Mouse (Mus musculus) myocyte (in vitro differentiated cells): ENCODE results near the gene Kcnq1. TPM values are rescaled to one million over a fixed set of nuclear protein-coding genes. Genes with fewer than 3 reads are reported as not detected.

Source experiments
- H3K27me3 ChIP-seq: one replicate; pipeline ENCODE4 v1.6.1; 2011; ENCODE audit not compliant: control insufficient read depth, insufficient read depth, insufficient read length
- H3K36me3 ChIP-seq: one replicate; pipeline ENCODE4 v1.6.1; 2011; ENCODE audit not compliant: control insufficient read depth, insufficient read depth
- H3K4me2 ChIP-seq: one replicate; pipeline ENCODE4 v1.6.1; 2011; ENCODE audit warnings: low read depth, control low read depth
- H3K4me3 ChIP-seq: one replicate; pipeline ENCODE4 v1.5.1; 2011; ENCODE audit warnings: mild to moderate bottlenecking, control low read depth, moderate library complexity
- H3K79me2 ChIP-seq: one replicate; pipeline ENCODE4 v1.6.1; 2011; ENCODE audit not compliant: control insufficient read depth, insufficient read depth
- H3ac ChIP-seq: one replicate; pipeline ENCODE4 v1.6.1; 2011; ENCODE audit not compliant: control insufficient read depth, insufficient read length
- CEBPB ChIP-seq: IDR thresholded peaks from 2 replicates; pipeline ENCODE4 v1.6.1; 2011; ENCODE audit warnings: mild to moderate bottlenecking, moderate library complexity; ENCODE audit not compliant: poor library complexity, insufficient read depth, severe bottlenecking
- E2F4 ChIP-seq: IDR thresholded peaks from one replicate; pipeline ENCODE4 v1.6.1; 2011; ENCODE audit warnings: mild to moderate bottlenecking, control low read depth, moderate library complexity; ENCODE audit not compliant: insufficient read depth
- MAX ChIP-seq: IDR thresholded peaks from one replicate; pipeline ENCODE4 v1.6.1; 2011; ENCODE audit warnings: low read depth, mild to moderate bottlenecking, control low read depth
- MYOD1 ChIP-seq, 3 experiments: IDR thresholded peaks; one replicate each; pipeline ENCODE4 v1.6.1; 2011; ENCODE audit warnings: control low read depth in 2 of 3, low read depth in 2 of 3, mild to moderate bottlenecking in 2 of 3, moderate library complexity in 1 of 3; ENCODE audit not compliant: insufficient read length in 2 of 3, control insufficient read depth in 1 of 3
- MYOG ChIP-seq, 3 experiments: IDR thresholded peaks; one replicate each; pipeline ENCODE4 v1.6.1; 2011; ENCODE audit warnings: control low read depth in 2 of 3, low read depth in 2 of 3, mild to moderate bottlenecking in 2 of 3; ENCODE audit not compliant: insufficient read length in 2 of 3, control insufficient read depth in 1 of 3, insufficient read depth in 1 of 3
- POLR2A ChIP-seq: IDR thresholded peaks from one replicate; pipeline ENCODE4 v1.6.1; 2011; ENCODE audit warnings: low read depth, mild to moderate bottlenecking, control low read depth, moderate library complexity; ENCODE audit not compliant: insufficient read length
- POLR2AphosphoS2 ChIP-seq: IDR thresholded peaks from one replicate; pipeline ENCODE4 v1.6.1; 2011; ENCODE audit warnings: low read depth, control low read depth; ENCODE audit not compliant: insufficient read length
- REST ChIP-seq: IDR thresholded peaks from one replicate; pipeline ENCODE4 v1.6.1; 2011; ENCODE audit warnings: mild to moderate bottlenecking, control low read depth, moderate library complexity; ENCODE audit not compliant: insufficient read depth, insufficient read length
- SRF ChIP-seq: IDR thresholded peaks from one replicate; pipeline ENCODE4 v1.6.1; 2011; ENCODE audit warnings: low read depth; ENCODE audit not compliant: control insufficient read depth, insufficient read length
- TCF12 ChIP-seq: IDR thresholded peaks from one replicate; pipeline ENCODE4 v1.6.1; 2011; ENCODE audit warnings: mild to moderate bottlenecking, control low read depth; ENCODE audit not compliant: poor library complexity, insufficient read depth, severe bottlenecking
- TCF3 ChIP-seq: IDR thresholded peaks from one replicate; pipeline ENCODE4 v1.6.1; 2011; ENCODE audit warnings: low read depth, control low read depth; ENCODE audit not compliant: insufficient read length
- USF1 ChIP-seq: IDR thresholded peaks from one replicate; pipeline ENCODE4 v1.6.1; 2011; ENCODE audit warnings: low read depth, mild to moderate bottlenecking, control low read depth, moderate library complexity
- polyA plus RNA-seq: library from polyadenylated mRNA; unstranded; fragments of >200 nt; fragmentation: generic; extraction: Trizol; gene quantifications from one replicate; pipeline ENCODE4 v1.2.1, GENCODE M21; 2012; ENCODE audit warnings: missing spikeins

The Kcnq1 gene
- polyA plus RNA-seq, 1 experiment, result 0.12 TPM

DNA sequence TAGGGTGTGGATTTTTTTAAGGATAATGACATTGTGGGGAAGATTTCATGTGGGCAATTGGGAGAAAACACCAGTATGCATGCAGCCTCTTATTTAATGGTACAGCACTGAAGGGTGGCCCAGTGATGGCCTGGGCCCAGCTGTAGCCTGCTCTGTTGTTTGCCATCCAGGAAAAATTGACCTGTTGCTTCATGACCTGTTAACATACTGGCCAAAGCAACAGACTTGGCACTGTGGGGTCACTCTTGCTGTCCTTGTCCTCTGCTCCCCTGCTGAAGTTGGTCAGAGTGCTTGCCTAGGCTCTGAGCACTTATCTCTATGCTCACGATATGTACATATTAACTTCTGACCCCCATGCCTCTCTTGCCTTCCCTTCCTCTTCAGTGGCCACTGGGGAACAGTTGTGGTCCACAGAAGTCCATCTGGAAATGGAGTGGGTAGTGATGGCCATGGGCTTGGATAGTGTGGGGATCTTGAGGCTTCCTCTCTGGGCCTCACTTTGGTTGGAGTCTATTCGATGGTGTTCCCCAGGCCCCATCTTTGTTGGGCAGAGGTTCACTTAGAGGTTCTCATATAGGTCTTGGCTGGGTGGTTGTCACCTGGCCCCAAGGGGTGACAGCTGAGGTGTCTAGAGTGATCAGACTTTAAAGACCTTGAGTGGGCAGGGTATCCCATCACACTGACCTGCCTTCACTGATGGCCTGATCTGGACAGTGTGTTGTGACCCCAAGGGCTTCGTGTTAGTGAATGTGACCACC is 84.0 kb downstream of the Kcnq1 start:
- no peak overlapping the region for H3K4me2 ChIP-seq
- H3K79me2 ChIP-seq, result no peaks in the 10 kb centered on the region
- peaks cover 39% of the 10 kb centered on the region for H3K27me3 ChIP-seq
- H3K4me3 ChIP-seq, result no peak overlapping the region
- H3K36me3 ChIP-seq, result no peaks in the 10 kb centered on the region
- TF ChIP-seq MYOG (IDR thresholded peaks at IDR 0.05; ENCODE audit: control insufficient read depth in 1 of 3, insufficient read depth in 1 of 3, insufficient read length in 2 of 3, low read depth in 2 of 3) (no peak), CEBPB (no peak), MAX (no peak), REST (no peak), POLR2A (no peak), TCF12 (no peak)
- H3ac ChIP-seq, result no peak overlapping the region

DNA sequence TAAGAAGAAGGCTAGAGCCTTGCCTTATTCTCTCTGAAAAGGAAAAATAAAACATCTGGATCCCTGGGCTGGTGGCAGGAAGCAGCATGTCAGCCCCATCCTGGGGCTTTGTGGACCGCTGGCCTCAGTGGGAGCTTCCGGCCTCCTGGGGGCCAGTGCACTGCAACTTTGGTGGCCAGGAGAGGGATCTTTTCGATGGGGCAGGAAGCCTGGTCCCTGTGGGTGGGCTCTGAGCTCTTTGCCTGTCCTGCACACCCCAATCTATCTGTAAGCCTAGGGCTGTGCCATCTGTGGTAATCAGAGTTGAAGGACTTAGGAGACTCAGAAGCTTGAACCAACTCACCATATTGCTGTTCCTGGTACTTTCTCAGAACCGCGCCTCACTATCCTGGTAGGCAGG is 84.7 kb downstream of the Kcnq1 start:
- no peak overlapping the region for H3ac ChIP-seq
- H3K79me2 ChIP-seq, result no peaks in the 10 kb centered on the region
- TF ChIP-seq MYOD1 (IDR thresholded peaks at IDR 0.05; ENCODE audit: control insufficient read depth in 1 of 3, insufficient read length in 2 of 3, low read depth in 2 of 3) (no peak), USF1 (no peak)
- no peaks in the 10 kb centered on the region for H3K36me3 ChIP-seq
- no peak overlapping the region for H3K4me3 ChIP-seq
- peaks cover 46% of the 10 kb centered on the region for H3K27me3 ChIP-seq
- H3K4me2 ChIP-seq, result no peak overlapping the region

DNA sequence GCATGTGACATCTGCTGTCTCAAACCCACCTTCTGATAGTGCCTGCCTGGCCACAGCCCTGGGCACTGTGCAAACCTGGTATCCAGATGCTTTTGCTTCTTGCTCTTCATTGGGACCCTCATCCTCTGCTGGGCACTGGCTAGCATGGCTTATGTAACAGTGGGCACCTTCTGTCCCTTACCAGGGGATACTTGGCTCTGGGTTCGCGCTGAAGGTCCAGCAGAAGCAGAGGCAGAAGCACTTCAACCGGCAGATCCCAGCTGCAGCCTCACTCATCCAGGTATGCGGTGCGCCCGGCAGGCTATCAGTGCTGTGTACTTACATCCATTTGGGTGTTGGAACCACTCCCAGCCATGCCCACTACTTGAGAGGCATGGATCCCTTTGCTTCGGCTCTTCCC is 86.2 kb downstream of the Kcnq1 start:
- Histone ChIP-seq H3K36me3 (no peaks in the 10 kb centered on the region), H3ac (no peak overlapping the region), H3K4me2 (no peak overlapping the region), H3K4me3 (no peak overlapping the region), H3K27me3 (peaks cover 41% of the 10 kb centered on the region), H3K79me2 (no peaks in the 10 kb centered on the region)
- TF ChIP-seq TCF12 (no peak), SRF (no peak), POLR2AphosphoS2 (no peak), TCF3 (no peak), E2F4 (no peak), MYOD1 (IDR thresholded peaks at IDR 0.05; ENCODE audit: control insufficient read depth in 1 of 3, insufficient read length in 2 of 3, low read depth in 2 of 3) (no peak), REST (no peak), CEBPB (no peak), MAX (no peak), MYOG (IDR thresholded peaks at IDR 0.05; ENCODE audit: control insufficient read depth in 1 of 3, insufficient read depth in 1 of 3, insufficient read length in 2 of 3, low read depth in 2 of 3) (no peak), POLR2A (no peak), USF1 (no peak)

DNA sequence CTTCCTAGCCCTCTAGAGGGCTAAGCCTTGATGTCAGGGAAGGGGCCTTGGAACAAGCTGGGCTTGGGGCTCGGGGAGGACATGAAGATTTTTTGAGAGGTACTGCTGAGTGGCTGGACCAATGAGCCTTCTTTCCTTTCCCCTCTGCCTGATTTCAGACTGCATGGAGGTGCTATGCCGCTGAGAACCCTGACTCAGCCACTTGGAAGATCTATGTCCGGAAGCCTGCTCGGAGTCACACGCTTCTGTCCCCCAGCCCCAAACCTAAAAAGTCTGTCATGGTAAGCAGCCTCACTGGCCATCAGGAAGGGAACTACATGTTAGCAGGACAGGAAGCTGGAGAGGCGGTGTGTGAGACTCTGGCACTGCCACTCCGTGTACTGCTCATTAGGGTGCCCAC is 87.9 kb downstream of the Kcnq1 start:
- no peak for TF ChIP-seq CEBPB
- no peak for TF ChIP-seq TCF3
- no peak for TF ChIP-seq REST
- TF ChIP-seq POLR2AphosphoS2, result no peak
- no peak for TF ChIP-seq MYOG (IDR thresholded peaks at IDR 0.05; ENCODE audit: control insufficient read depth in 1 of 3, insufficient read depth in 1 of 3, insufficient read length in 2 of 3, low read depth in 2 of 3)
- TF ChIP-seq E2F4, result no peak
- no peak for TF ChIP-seq USF1
- TF ChIP-seq MYOD1 (IDR thresholded peaks at IDR 0.05; ENCODE audit: control insufficient read depth in 1 of 3, insufficient read length in 2 of 3, low read depth in 2 of 3), result no peak
- TF ChIP-seq TCF12, result no peak
- no peak for TF ChIP-seq MAX
- no peak for TF ChIP-seq POLR2A
- no peak for TF ChIP-seq SRF
- Histone ChIP-seq H3K4me2 (no peak overlapping the region), H3K4me3 (no peak overlapping the region), H3K36me3 (no peaks in the 10 kb centered on the region), H3ac (no peak overlapping the region), H3K27me3 (peaks cover 46% of the 10 kb centered on the region), H3K79me2 (no peaks in the 10 kb centered on the region)

DNA sequence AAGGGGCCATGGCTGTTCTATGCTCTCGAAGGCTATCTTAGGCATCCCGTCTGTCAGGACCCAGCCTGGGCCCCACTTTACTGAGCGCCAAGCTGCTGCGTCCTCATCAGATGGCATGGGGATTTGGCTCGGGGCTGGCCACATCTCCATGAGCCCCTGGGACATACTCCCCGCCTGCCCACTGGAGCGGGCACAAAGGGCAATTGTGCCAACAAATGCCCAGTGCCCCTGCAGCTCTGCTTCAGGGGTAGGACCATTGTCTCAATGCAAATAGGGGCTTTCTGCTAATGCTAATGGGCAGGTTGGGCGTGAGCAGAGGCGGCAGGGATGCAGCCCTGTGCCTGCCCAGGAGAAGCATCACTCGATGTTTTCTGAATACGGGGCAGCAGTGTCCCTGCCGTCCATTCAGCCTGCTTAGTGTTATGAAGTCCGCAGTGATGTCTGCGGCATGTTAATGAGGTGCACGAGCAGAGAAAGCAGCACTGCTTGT is 91.8 kb downstream of the Kcnq1 start:
- no peak overlapping the region for H3K4me2 ChIP-seq
- no peak overlapping the region for H3K4me3 ChIP-seq
- TF ChIP-seq TCF3 (no peak), MYOD1 (IDR thresholded peaks at IDR 0.05; ENCODE audit: control insufficient read depth in 1 of 3, insufficient read length in 2 of 3, low read depth in 2 of 3) (no peak), MYOG (IDR thresholded peaks at IDR 0.05; ENCODE audit: control insufficient read depth in 1 of 3, insufficient read depth in 1 of 3, insufficient read length in 2 of 3, low read depth in 2 of 3) (no peak), CEBPB (no peak), POLR2AphosphoS2 (no peak), POLR2A (no peak), USF1 (no peak)
- H3K79me2 ChIP-seq, result no peaks in the 10 kb centered on the region
- peaks cover 39% of the 10 kb centered on the region for H3K27me3 ChIP-seq
- H3K36me3 ChIP-seq, result no peaks in the 10 kb centered on the region
- no peak overlapping the region for H3ac ChIP-seq
